Mouse (Mus musculus) lung, postnatal 36 days (tissue): ENCODE data around the gene Gm3269.
"Not testable (repeated sequence)": the region's sequence is repeated elsewhere in the genome, so short reads cannot be mapped to it uniquely, and the experiment has no call there.

Experiments
- DNase-seq: peaks from one replicate; pipeline ENCODE4 v3.0.0; 2022; ENCODE audit warnings: mixed read lengths

The Gm3269 gene

GRCm38 (mm10) chr14:4837806-4838205, at the start of gene Gm3269:
Gene Gm3269 (plus strand): TSS chr14:4838106.
- not testable (repeated sequence) for DNase-seq

- not testable (repeated sequence) for DNase-seq
These were observed 31.5 kb upstream of the Gm3269 start for GRCm38 (mm10) chr14:4806421-4806820.

- DNase-seq = not testable (repeated sequence)
These were observed 16.0 kb upstream of the Gm3269 start for GRCm38 (mm10) chr14:4821950-4822349.

GRCm38 (mm10) chr14:4855299-4855980, 17.5 kb downstream of the Gm3269 start, which contains the start of gene Gm3264:
Gene Gm3264 (plus strand): TSS chr14:4855576.
- DNase-seq = peak; percentile 1

- DNase-seq = not testable (repeated sequence)
These were observed 54.2 kb downstream of the Gm3269 start, which contains the start of gene Gm3278 for GRCm38 (mm10) chr14:4892116-4892515. Gene Gm3278 (plus strand): TSS chr14:4892416.
